8 mouse cellular contexts compared by ENCODE assay signal in the genomic region with DNA sequence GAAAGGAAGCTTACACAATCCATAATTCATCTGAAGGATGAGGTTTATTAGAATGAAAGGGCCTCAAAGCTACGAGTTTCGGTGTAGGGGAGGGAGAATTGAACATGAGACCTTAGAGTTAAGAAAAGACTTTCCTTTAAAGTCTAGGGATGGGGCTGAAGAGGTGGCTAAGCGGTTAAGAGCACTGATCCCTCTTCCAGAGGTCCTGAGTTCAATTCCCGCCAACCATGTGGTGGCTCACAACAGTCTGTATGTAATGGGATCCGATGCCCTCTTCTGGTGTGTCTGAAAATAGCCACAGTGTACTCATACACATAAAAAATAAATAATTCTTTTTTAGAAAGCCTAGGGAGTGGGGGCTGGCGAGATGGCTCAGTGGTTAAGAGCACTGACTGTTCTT. TPM values are rescaled to one million over a fixed set of nuclear protein-coding genes. Genes with fewer than 3 reads are reported as not detected.
DNase-seq lines count a peak whose midpoint lies in the region; ATAC-seq and TF ChIP-seq lines count a peak whose summit lies in the region.

No protein-coding gene starts in this region.

- peaks cover 18% of the 10 kb centered on the region for H3K36me3 ChIP-seq in lung, embryonic 14.5 days (ENCODE audit: insufficient read depth)
- H3K36me3 ChIP-seq in forebrain, embryonic 13.5 days (ENCODE audit: poor library complexity, severe bottlenecking) = peaks cover 28% of the 10 kb centered on the region
- H3K36me3 ChIP-seq in liver, postnatal 0 days (replicated peaks; ENCODE audit: insufficient read depth, low read length) = peaks cover 19% of the 10 kb centered on the region

- peak overlapping the region; percentile 80 for H3K4me3 ChIP-seq in lung, embryonic 14.5 days (ENCODE audit: low read depth, low read length)
- peak overlapping the region; percentile 73 for H3K4me3 ChIP-seq in forebrain, embryonic 13.5 days
- peak overlapping the region; percentile 92 for H3K4me3 ChIP-seq in liver, postnatal 0 days (ENCODE audit: low read depth, low read length)

- no peak for DNase-seq in lung, embryonic 14.5 days
- no peak for DNase-seq in lung, adult 18-20 months
- peak; percentile 44 for DNase-seq in brain, adult 2 months (ENCODE audit: low read depth, low spot score)
- no peak for DNase-seq in liver, postnatal 0 days
- DNase-seq in adrenal gland, postnatal 25 days = no peak
- DNase-seq in spleen, postnatal 4 days (ENCODE audit: low spot score in 2 of 2) = no peak
- DNase-seq in ovary, postnatal 14 days (ENCODE audit: low spot score) = no peak

- peak overlapping the region; percentile 76 for H3K9ac ChIP-seq in lung, embryonic 14.5 days
- peak overlapping the region; percentile 80 for H3K9ac ChIP-seq in forebrain, embryonic 13.5 days
- H3K9ac ChIP-seq in liver, postnatal 0 days (replicated peaks) = peak overlapping the region; percentile 97

- H3K27ac ChIP-seq in lung, embryonic 14.5 days (ENCODE audit: low read depth) = peak overlapping the region; percentile 99
- H3K27ac ChIP-seq in forebrain, embryonic 13.5 days = peak overlapping the region; percentile 92
- H3K27ac ChIP-seq in liver, postnatal 0 days (ENCODE audit: low read depth) = peak overlapping the region; percentile 100

- H3K4me2 ChIP-seq in lung, embryonic 14.5 days = peak overlapping the region; percentile 92
- H3K4me2 ChIP-seq in forebrain, embryonic 13.5 days = peak overlapping the region; percentile 93
- peak overlapping the region; percentile 97 for H3K4me2 ChIP-seq in liver, postnatal 0 days (ENCODE audit: low read depth, low read length)

- WGBS in lung, embryonic 14.5 days = 46% methylated on average over 6 of the region's 6 CpGs
- 46% methylated on average over 6 of the region's 6 CpGs for WGBS in forebrain, embryonic 13.5 days
- WGBS in liver, postnatal 0 days (ENCODE audit: insufficient replicate concordance) = 32% methylated on average over 6 of the region's 6 CpGs

- no peak for TF ChIP-seq EP300 in liver, postnatal 0 days (IDR thresholded peaks at IDR 0.05; ENCODE audit: low read depth)

- no peaks in the 10 kb centered on the region for H3K27me3 ChIP-seq in lung, embryonic 14.5 days (ENCODE audit: insufficient read depth, low read length)
- no peaks in the 10 kb centered on the region for H3K27me3 ChIP-seq in forebrain, embryonic 13.5 days
- H3K27me3 ChIP-seq in liver, postnatal 0 days (ENCODE audit: insufficient read depth, low read length) = no peaks in the 10 kb centered on the region

- H3K9me3 ChIP-seq in lung, embryonic 14.5 days (ENCODE audit: low read depth, low read length) = no peaks in the 10 kb centered on the region
- H3K9me3 ChIP-seq in forebrain, embryonic 13.5 days (replicated peaks) = no peaks in the 10 kb centered on the region
- H3K9me3 ChIP-seq in liver, postnatal 0 days (ENCODE audit: low read length) = no peaks in the 10 kb centered on the region

- peak; percentile 16 for TF ChIP-seq CTCF in lung, embryonic 14.5 days (IDR thresholded peaks at IDR 0.05; ENCODE audit: low read depth)
- TF ChIP-seq CTCF in liver, postnatal 0 days (IDR thresholded peaks at IDR 0.05; ENCODE audit: low read depth) = peak; percentile 22

- no peak for ATAC-seq in lung, embryonic 14.5 days (ENCODE audit: insufficient read depth)
- no peak for ATAC-seq in forebrain, embryonic 13.5 days
- ATAC-seq in liver, postnatal 0 days = no peak

- H3K4me1 ChIP-seq in lung, embryonic 14.5 days (ENCODE audit: insufficient read depth) = peaks cover 5% of the 10 kb centered on the region; the same call in 1 of the 2 replicates
- H3K4me1 ChIP-seq in forebrain, embryonic 13.5 days = peaks cover 18% of the 10 kb centered on the region
- H3K4me1 ChIP-seq in liver, postnatal 0 days (ENCODE audit: insufficient read depth) = peaks cover 15% of the 10 kb centered on the region

RNA-seq across cellular contexts. Expression of a gene that starts 0.6 kb away (rescaled TPM):
- polyA plus RNA-seq in lung, embryonic 14.5 days (2014; fragmentation: Nextera tagmentation; extraction: Ambion mirVana) = 45.9 and 48.3 TPM in 2 replicates
- polyA plus RNA-seq in forebrain, embryonic 13.5 days (2015; fragmentation: Nextera tagmentation; extraction: Ambion mirVana) = 67.3 and 70.9 TPM in 2 replicates
- polyA plus RNA-seq in liver, postnatal 0 days (2015; fragmentation: Nextera tagmentation; extraction: Ambion mirVana) = 42.7 and 44.3 TPM in 2 replicates
- total RNA-seq in adrenal gland, postnatal 25 days (2021) = 72.8 and 73.9 TPM in 2 replicates

RNA-seq across cellular contexts. Expression of a gene that starts 0.8 kb away (rescaled TPM):
- 0.15 TPM in 1 of 2 replicates, not detected in the other for polyA plus RNA-seq in lung, embryonic 14.5 days (2014; fragmentation: Nextera tagmentation; extraction: Ambion mirVana)
- 0.16 TPM in 1 of 2 replicates, not detected in the other for polyA plus RNA-seq in forebrain, embryonic 13.5 days (2015; fragmentation: Nextera tagmentation; extraction: Ambion mirVana)
- not detected in 2 replicates for polyA plus RNA-seq in liver, postnatal 0 days (2015; fragmentation: Nextera tagmentation; extraction: Ambion mirVana)
- 10.4 TPM in 1 of 2 replicates, not detected in the other for total RNA-seq in adrenal gland, postnatal 25 days (2021)

RNA-seq across cellular contexts. Expression of a gene that starts 1.0 kb away (rescaled TPM):
- polyA plus RNA-seq in lung, embryonic 14.5 days (2014; fragmentation: Nextera tagmentation; extraction: Ambion mirVana) = 1.9 and 3.0 TPM in 2 replicates
- 5.3 and 6.7 TPM in 2 replicates for polyA plus RNA-seq in forebrain, embryonic 13.5 days (2015; fragmentation: Nextera tagmentation; extraction: Ambion mirVana)
- 0.64 and 1.5 TPM in 2 replicates for polyA plus RNA-seq in liver, postnatal 0 days (2015; fragmentation: Nextera tagmentation; extraction: Ambion mirVana)
- 1.5 and 2.0 TPM in 2 replicates for total RNA-seq in adrenal gland, postnatal 25 days (2021)

RNA-seq across cellular contexts. Expression of a gene that starts 4.7 kb away (rescaled TPM):
- 0.54 and 2.3 TPM in 2 replicates for polyA plus RNA-seq in lung, embryonic 14.5 days (2014; fragmentation: Nextera tagmentation; extraction: Ambion mirVana)
- polyA plus RNA-seq in forebrain, embryonic 13.5 days (2015; fragmentation: Nextera tagmentation; extraction: Ambion mirVana) = 0.94 and 0.97 TPM in 2 replicates
- polyA plus RNA-seq in liver, postnatal 0 days (2015; fragmentation: Nextera tagmentation; extraction: Ambion mirVana) = 10.7 and 12.4 TPM in 2 replicates
- total RNA-seq in adrenal gland, postnatal 25 days (2021) = 101 and 132 TPM in 2 replicates

RNA-seq across cellular contexts. Expression of a gene that starts 20.0 kb away (rescaled TPM):
- not detected in 2 replicates for polyA plus RNA-seq in lung, embryonic 14.5 days (2014; fragmentation: Nextera tagmentation; extraction: Ambion mirVana)
- not detected in 2 replicates for polyA plus RNA-seq in forebrain, embryonic 13.5 days (2015; fragmentation: Nextera tagmentation; extraction: Ambion mirVana)
- not detected in 2 replicates for polyA plus RNA-seq in liver, postnatal 0 days (2015; fragmentation: Nextera tagmentation; extraction: Ambion mirVana)
- total RNA-seq in adrenal gland, postnatal 25 days (2021) = not detected in 2 replicates
